Mouse (Mus musculus): ENCODE data around the gene Spata33. TPM values are rescaled to one million over a fixed set of nuclear protein-coding genes. Genes with fewer than 3 reads are reported as not detected.

Spata33 gene
- total and polyA plus RNA-seq, 3 experiments = 1.2 to 1.4 TPM; not detected in 1

DNA sequence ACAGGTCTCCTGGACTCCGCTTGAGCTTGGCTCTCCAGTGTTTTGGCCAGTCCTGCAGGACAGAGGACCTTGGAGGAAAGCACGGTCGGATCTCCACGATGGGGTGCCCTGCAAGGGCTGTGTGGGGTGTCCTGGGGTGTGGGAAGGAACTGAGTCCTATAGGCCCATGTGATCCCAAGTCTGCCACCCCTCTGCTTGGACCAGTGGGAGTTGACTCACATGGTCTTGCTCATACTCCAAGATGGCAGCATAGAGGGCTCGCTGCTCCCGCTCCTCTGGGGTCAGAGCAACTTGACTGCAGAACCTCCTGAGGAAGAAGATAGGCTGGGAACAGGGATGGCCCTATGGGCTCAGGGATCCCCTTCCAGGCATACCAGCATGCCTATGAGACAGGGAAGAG lies 35.1 kb downstream of the Spata33 start:
- Histone ChIP-seq H3K9ac (ENCODE audit: control insufficient read depth, low read depth, low read length, poor library complexity, severe bottlenecking) (no peak overlapping the region), H3K4me3 (ENCODE audit: control insufficient read depth in 1 of 2, insufficient read depth in 1 of 2, low read depth in 2 of 2, low read length in 2 of 2) (no peak overlapping the region), H3K4me1 (ENCODE audit: control insufficient read depth in 1 of 2, insufficient read depth in 2 of 2, low read length in 2 of 2) (peaks cover 0 to 12% of the 10 kb centered on the region in 2 experiments; a peak in 1 of 4 replicates), H3K79me2 (ENCODE audit: control insufficient read depth, insufficient read depth, low read length, poor library complexity) (no peaks in the 10 kb centered on the region), H3K36me3 (ENCODE audit: control insufficient read depth in 1 of 2, insufficient read depth in 2 of 2, low read length in 2 of 2) (peaks cover 0 to 5% of the 10 kb centered on the region in 2 experiments; a peak in 2 of 4 replicates), H3K27ac (ENCODE audit: control insufficient read depth, low read depth, low read length) (no peak overlapping the region), H3K9me3 (replicated peaks; ENCODE audit: insufficient read depth, low read length) (no peaks in the 10 kb centered on the region), H3K27me3 (ENCODE audit: control insufficient read depth in 1 of 2, insufficient read depth in 2 of 2, low read length in 2 of 2) (no peaks in the 10 kb centered on the region)
- DNase-seq (ENCODE audit: low read depth, low spot score) = no peak
- TF ChIP-seq USF1 (IDR thresholded peaks at IDR 0.05; ENCODE audit: low read depth, low read length) = no peak
- TF ChIP-seq HCFC1 (IDR thresholded peaks at IDR 0.05; ENCODE audit: low read depth, low read length) = no peak
- no peak for TF ChIP-seq POLR2AphosphoS2 (IDR thresholded peaks at IDR 0.05; ENCODE audit: low read length)
- TF ChIP-seq UBTF (IDR thresholded peaks at IDR 0.05; ENCODE audit: borderline replicate concordance, insufficient read depth, low read depth, low read length) = no peak
- no peak for TF ChIP-seq TCF12 (IDR thresholded peaks at IDR 0.05; ENCODE audit: low read depth, low read length)
- TF ChIP-seq JUND (IDR thresholded peaks at IDR 0.05; ENCODE audit: low read depth, low read length) = no peak
- no peak for TF ChIP-seq NRF1 (IDR thresholded peaks at IDR 0.05; ENCODE audit: insufficient read depth, low read depth, low read length, poor library complexity, severe bottlenecking)
- no peak for TF ChIP-seq CHD2 (IDR thresholded peaks at IDR 0.05; ENCODE audit: low read length)
- no peak for TF ChIP-seq ZMIZ1 (IDR thresholded peaks at IDR 0.05; ENCODE audit: low read depth, low read length)
- TF ChIP-seq MXI1 (IDR thresholded peaks at IDR 0.05; ENCODE audit: low read depth, low read length) = no peak
- TF ChIP-seq BHLHE40 (IDR thresholded peaks at IDR 0.05; ENCODE audit: borderline replicate concordance, low read depth, low read length) = no peak
- TF ChIP-seq ZKSCAN1 (IDR thresholded peaks at IDR 0.05; ENCODE audit: low read depth, low read length) = no peak
- TF ChIP-seq GATA1 (IDR thresholded peaks at IDR 0.05; ENCODE audit: low read depth, low read length) = no peak
- TF ChIP-seq RAD21 (IDR thresholded peaks at IDR 0.05; ENCODE audit: low read depth, low read length) = no peak
- no peak for TF ChIP-seq POLR2A (IDR thresholded peaks at IDR 0.05; ENCODE audit: control insufficient read depth in 1 of 2, insufficient read depth in 1 of 2, low read depth in 1 of 2, low read length in 2 of 2, poor library complexity in 1 of 2)
- TF ChIP-seq ETS1 (IDR thresholded peaks at IDR 0.05; ENCODE audit: low read depth, low read length) = no peak
- TF ChIP-seq ELF1 (IDR thresholded peaks at IDR 0.05; ENCODE audit: low read depth, low read length) = no peak
- no peak for TF ChIP-seq NELFE (IDR thresholded peaks at IDR 0.05; ENCODE audit: low read depth, low read length)

DNA sequence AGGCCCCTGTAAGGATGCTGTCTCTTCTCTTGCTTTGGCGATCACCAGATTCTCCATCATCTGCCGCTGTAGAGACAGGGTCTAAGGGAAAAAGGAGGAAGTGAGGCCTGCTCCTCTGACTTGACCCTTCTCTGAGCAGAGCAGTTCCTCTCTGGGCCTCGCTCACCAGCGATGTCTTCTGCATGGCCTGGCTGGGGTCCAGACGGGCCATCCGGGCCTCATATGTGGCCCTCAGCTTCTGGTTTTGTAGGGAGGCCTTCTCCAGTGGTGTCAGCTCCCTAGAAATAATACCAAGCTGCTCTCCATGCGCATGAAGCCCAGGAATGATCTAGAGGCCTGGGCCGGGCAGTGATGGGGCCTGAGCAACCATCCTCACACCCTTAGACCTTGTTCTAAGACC lies 36.0 kb downstream of the Spata33 start:
- Histone ChIP-seq H3K4me1 (ENCODE audit: control insufficient read depth in 1 of 2, insufficient read depth in 2 of 2, low read length in 2 of 2) (peaks cover 0 to 18% of the 10 kb centered on the region in 2 experiments; a peak in 1 of 4 replicates), H3K36me3 (ENCODE audit: control insufficient read depth in 1 of 2, insufficient read depth in 2 of 2, low read length in 2 of 2) (peaks cover 0 to 7% of the 10 kb centered on the region in 2 experiments; a peak in 2 of 4 replicates), H3K9ac (ENCODE audit: control insufficient read depth, low read depth, low read length, poor library complexity, severe bottlenecking) (peak overlapping the region; percentile 20; the same call in 1 of the 2 replicates), H3K9me3 (replicated peaks; ENCODE audit: insufficient read depth, low read length) (no peaks in the 10 kb centered on the region), H3K4me3 (ENCODE audit: control insufficient read depth in 1 of 2, insufficient read depth in 1 of 2, low read depth in 2 of 2, low read length in 2 of 2) (no peak overlapping the region), H3K27ac (ENCODE audit: control insufficient read depth, low read depth, low read length) (no peak overlapping the region), H3K79me2 (ENCODE audit: control insufficient read depth, insufficient read depth, low read length, poor library complexity) (no peaks in the 10 kb centered on the region; the same call in 1 of the 2 replicates), H3K27me3 (ENCODE audit: control insufficient read depth in 1 of 2, insufficient read depth in 2 of 2, low read length in 2 of 2) (no peaks in the 10 kb centered on the region)
- DNase-seq (ENCODE audit: low read depth, low spot score) = peak; percentile 51
- no peak for TF ChIP-seq SMC3 (IDR thresholded peaks at IDR 0.05; ENCODE audit: low read depth, low read length)
- no peak for TF ChIP-seq CHD1 (IDR thresholded peaks at IDR 0.05; ENCODE audit: low read depth, low read length)
- TF ChIP-seq TAL1 (IDR thresholded peaks at IDR 0.05; ENCODE audit: low read length) = no peak
- no peak for TF ChIP-seq NELFE (IDR thresholded peaks at IDR 0.05; ENCODE audit: low read depth, low read length)
- no peak for TF ChIP-seq SIN3A (IDR thresholded peaks at IDR 0.05; ENCODE audit: low read length)
- no peak for TF ChIP-seq ZKSCAN1 (IDR thresholded peaks at IDR 0.05; ENCODE audit: low read depth, low read length)
- TF ChIP-seq HCFC1 (IDR thresholded peaks at IDR 0.05; ENCODE audit: low read depth, low read length) = no peak
- TF ChIP-seq BHLHE40 (IDR thresholded peaks at IDR 0.05; ENCODE audit: borderline replicate concordance, low read depth, low read length) = no peak
- no peak for TF ChIP-seq MEF2A (IDR thresholded peaks at IDR 0.05; ENCODE audit: extremely low read depth, insufficient replicate concordance, low read depth, low read length, poor library complexity, severe bottlenecking)
- no peak for TF ChIP-seq MXI1 (IDR thresholded peaks at IDR 0.05; ENCODE audit: low read depth, low read length)
- TF ChIP-seq ETS1 (IDR thresholded peaks at IDR 0.05; ENCODE audit: low read depth, low read length) = no peak
- no peak for TF ChIP-seq GABPA (IDR thresholded peaks at IDR 0.05; ENCODE audit: low read depth, low read length)

Data from MEL (cell line).